Mouse (Mus musculus) urinary bladder, adult 18-20 months (tissue): Measurements from ENCODE around the gene Gpat3.

Experiments used
- DNase-seq, 2 experiments: peaks; one replicate each; pipeline ENCODE4 v3.0.0; 2022; ENCODE audit warnings: low spot score in 2 of 2, mixed read lengths in 2 of 2

Gene Gpat3

DNA sequence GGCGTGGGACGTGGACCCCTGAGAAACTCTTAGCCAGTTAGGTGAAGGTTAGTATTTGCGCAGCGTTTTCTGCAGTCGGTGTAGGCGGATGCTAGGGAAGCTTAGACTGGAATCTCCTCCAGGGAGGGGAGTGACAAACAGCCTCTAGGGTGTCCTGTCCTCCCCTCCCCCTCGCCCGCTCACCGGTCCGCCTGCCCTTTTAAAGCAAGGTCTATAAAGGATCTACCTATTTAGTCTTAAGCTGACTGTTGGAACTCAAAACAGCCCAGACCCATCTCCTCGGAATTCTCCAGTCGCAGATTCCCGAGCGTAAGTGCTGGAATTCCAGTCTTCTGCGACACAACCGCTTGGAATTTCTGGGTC lies at the start of gene Gpat3:
TSS of gene Gpat3 (plus strand) at position 229 of the 363 bp plus-strand sequence.
- peak; percentile 10 to 46 for DNase-seq

DNA sequence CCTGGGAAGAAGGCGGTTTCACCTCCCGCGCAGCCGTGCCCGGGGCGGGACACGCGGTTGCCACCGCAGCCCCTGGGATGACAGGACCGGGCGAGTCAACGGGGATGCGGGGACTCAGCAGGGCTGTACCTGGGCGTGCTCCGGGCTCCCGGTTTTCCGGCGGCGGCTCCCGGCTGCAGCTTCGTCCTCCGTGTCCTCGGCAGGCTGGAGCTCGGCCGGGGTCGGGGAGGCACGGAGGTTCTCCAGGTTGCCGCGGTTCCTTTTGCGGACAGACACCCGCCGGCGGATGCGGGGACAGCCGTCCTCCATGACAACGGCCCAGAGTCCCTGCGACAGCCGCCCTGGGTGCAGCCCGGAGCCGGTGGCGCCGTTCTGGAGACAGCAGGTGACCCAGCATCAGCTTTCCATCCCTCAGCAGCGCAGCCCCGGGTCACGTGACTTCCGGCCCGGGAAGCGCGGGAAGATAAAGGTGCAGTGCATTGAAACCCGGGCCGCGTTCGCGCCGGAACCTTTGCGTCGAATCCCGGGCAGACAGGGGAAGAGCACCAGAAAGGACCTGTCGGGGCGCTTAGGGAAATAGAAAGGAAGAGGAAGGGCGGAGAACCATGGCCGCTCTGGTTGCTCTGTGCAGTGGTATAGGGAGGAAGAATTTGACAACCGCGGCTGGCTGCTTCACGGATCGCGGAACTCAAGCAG lies 47.2 kb upstream of the Gpat3 start, which contains the start of the genes Helq and Mrps18c:
TSS of gene Helq (minus strand) at position 434 of the 696 bp plus-strand sequence.
TSS of gene Mrps18c (plus strand) at position 463 of the 696 bp plus-strand sequence.
- peak; percentile 82 to 87 for DNase-seq

DNA sequence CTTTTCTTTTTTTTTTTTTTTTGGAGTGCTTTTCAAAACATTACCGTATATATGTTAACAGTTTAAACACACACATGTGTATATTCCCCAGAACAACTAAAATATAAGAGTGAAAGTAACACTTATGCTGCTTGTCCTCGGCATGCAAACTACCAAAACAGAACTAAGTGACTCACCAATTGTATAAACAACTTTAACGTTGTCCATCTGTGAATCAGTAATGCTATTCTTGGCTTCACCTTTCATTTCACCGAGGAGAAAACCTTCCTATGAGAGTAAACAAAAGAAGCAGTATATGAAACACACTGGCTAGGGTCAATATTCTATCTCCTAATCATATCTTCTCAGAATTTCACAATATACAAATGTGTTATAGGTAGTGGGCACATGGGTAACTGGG lies 27.2 kb upstream of the Gpat3 start:
- DNase-seq, result no peak

DNA sequence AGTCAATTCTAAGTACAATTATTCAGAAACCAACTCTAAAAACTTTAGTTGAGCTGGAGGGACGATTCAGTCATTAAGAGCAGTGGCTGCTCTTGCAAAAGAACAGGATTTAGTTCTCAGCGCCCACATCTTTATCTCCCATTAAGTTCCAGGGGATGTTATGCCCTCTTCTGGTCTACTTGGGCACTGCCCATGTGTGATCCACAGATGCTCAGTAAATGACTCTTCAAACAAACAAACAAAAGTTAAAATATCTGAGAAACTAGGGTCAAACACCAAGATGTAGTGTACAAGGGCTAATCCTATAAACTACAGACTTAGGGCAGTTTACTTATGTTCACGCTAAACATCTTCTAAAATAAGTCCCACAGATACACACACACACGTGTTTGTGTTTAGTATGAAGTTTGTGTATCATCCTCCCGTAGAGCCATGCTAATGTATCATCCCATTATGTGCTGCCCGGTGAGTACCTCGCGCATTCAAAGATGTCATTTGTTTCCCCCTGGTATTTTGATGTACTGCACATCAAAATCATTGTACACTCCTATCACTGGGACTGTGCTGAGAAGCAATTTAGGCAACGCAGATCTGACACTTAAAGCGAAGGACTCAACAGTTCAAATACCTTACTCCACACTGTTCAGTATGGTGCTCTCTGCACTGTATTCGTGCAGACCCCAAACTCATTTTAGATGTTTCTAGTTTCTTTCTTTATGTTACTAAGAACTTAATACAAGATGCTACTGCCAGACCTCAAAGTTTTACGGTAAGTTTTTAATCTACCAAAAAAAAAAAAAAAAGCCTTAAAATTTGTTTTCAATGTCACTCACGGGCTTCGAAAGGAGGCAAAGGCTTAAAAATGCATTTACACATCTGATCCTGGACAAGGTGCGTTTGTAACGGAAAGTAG lies 25.7 kb upstream of the Gpat3 start:
- DNase-seq, result no peak

DNA sequence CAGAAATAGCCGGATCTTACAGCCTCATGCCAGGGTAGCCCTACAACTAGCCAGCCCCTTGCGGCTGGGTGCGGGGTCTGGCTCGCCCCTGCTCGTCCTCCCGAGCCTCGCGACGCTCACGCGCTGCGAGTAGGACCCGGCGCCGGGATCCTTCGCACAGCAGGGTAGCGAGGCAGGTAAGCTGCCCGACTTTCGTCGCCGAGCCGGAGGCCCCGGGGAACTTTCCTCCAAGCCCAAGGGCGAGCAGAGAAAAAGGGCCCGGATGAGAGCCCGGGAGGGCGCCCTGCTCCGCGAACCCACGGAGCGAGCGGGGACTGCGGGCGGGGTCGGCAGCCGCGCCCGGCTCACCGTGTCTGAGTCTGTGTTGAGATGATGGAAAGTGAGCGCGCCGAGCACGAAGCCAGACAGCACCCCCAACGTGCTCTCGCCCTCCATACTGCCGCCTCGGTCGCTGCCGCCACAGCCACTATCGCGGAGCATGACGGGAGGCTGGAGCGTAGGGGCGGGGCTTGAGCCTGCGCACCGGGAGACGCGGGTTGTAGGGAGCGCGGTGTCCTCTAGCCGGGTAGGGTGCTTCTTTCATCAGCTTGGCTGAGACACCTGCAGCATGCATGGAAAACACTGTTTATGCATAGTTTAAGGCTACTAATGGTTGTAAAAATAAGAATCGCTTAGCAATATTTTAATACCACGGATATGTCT lies 24.9 kb upstream of the Gpat3 start, which contains the start of gene Abraxas1:
TSS of gene Abraxas1 (minus strand) at position 483 of the 702 bp plus-strand sequence.
- DNase-seq, result peak; percentile 79 to 85

DNA sequence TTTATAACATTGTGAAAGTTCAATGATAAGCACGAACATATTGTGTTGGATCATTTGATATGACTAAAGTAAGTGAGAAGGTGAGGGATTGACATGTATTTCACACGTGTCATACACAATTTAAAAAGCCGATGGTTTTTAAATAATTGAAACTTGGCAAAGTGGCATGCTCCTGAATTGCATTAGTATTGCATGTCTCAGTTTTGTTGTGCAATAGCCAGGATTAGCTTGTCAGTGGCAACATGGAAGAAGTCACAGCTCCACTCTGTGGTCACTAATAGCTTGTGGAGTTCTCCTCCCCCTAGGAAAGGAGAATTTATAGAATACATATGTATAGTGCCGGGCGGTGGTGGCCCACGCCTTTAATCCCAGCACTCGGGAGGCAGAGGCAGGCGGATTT lies 24.1 kb upstream of the Gpat3 start:
- no peak for DNase-seq

DNA sequence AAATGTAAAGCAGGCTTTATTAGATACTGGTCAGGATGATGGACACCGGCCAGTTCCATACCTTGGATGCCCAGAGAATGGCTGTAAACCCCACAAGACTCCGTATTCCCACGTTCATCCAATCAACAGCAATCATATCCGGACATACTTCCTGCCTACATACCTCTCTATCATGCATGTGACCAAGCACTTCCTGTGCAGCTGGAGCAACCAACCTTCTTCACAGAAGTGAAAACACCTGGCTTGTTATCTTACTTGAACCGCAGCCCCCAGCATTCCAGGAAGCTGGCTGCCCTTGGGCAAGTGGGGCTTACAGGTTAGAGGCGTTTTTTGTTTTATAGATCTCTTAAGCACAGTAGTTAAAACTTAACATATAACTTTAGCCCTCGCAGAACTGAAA lies 22.7 kb upstream of the Gpat3 start:
- no peak for DNase-seq

DNA sequence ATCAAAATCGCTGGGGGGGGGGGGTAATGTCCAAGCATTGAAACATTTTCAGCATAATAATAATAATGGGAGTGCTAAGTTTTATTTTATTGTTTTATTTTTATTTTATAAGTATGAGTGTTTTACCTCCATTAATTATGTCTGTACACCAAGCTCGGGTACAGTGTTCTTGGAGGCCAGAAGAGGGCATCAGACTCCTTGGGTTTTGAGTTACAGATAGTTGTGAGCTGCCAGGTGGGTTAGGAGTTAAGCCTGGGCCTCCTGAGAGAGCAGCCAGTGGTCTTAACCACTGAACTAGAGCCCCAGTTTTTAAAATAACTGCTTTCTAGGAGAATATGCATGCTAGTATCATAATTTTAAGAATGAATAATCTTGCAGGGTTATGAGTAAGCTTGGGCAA lies 19.5 kb upstream of the Gpat3 start:
- DNase-seq, result no peak

DNA sequence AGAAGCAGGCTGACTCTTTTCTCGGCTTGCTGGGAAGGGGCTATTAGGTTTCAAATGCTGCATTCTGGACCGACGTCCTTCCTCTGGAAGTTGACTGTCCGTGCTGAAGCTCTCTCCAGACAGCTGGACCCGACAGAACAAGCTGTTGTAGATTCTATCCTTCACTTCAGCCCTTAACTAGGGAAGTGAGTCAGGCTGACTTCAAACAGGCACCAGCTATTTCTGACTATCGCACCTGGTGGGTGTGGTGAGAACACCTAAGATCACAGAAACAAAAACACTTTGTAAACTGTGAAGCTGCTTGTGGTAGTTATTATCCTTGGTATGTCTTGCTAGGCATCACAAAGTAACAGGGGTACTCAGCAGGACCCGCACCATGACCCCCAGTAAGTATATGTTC lies 19.0 kb upstream of the Gpat3 start:
- no peak for DNase-seq

DNA sequence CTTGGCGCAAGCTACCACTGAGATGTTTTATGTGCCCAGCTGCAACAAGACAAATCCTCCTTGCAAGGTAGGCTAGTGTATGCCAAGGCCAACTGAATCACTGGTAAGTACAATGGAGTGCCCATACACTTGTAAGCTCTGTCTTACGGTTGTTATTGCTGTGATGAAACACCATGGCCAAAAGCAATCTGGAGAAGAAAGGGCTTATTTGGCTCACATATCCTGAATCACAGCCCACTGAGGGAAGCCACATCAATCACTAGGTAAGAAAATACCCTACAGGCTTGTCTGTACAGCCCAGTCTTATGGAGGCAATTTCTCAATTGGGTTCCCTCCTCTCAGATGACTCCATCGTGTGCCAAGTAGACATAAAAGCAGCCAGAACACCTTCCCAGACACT lies 16.8 kb upstream of the Gpat3 start:
- no peak for DNase-seq

DNA sequence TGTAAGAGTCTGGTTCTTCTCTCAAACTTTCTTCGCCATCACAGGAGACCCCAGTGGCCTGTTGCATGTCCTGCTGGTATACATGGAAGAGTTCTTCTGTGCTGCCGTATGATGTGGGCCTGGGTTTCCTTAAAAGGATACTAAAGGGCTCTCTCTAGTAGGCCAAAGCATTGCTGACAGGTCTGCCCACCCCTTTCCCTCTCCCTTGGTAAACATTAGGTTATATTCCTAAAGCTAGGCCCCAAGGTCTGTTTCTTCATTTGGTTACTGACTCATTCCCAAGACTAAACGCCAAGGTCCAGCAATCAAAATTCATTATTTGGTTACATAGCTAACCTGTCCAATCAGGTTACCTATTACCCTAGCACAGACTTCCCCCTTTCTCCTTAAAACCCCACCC lies 12.8 kb upstream of the Gpat3 start:
- no peak for DNase-seq

DNA sequence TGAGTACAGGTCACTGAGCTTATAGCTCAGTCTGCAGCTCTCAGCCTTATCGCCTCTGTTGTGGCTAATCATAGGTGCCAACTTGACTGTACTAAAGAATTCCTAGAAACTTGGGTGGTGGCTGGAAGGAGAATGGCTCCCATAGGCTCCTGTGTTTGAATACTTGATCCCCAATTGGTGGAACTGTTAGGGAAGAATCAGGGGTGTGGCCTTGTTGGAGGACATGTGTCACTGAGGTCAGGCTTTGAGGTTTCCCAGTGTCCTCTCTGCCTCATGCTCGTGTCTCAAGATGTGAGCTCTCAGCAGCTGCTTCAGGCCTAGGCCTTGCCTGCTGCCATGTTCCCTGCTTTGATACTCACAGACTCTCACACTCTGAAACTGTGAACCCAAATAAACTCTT lies 11.7 kb upstream of the Gpat3 start:
- DNase-seq, result no peak

DNA sequence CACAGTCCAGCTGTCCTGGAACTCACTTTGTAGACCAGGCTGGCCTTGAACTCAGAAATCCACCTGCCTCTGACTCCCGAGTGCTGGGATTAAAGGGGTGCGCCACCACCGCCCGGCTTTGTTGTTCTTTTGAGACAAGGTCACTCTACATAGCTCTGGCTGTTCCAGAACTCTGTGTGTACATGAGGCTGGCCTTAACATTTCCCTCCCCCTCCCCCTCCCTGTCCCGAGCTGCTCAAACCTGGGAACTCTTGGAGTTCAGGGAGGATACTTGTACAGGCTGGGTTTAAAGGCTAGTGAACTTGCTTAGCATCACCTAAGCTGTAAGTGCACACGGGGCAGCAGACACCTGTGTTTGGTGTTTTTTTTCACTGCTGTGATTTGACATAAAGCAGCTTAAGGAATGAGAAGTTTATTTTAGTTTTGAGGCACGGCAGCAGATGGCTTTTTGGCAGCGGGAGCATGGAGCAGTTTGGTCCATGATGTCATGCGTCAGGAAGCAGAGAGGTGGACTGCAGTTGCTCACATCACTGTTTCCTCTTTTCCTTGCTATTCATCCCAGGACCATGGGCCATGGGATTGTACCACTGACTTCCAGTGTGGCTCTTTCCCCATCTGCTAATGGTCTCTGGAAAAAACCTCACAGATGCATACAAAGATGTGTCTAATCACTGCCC lies 9.5 kb upstream of the Gpat3 start:
- DNase-seq, result no peak

DNA sequence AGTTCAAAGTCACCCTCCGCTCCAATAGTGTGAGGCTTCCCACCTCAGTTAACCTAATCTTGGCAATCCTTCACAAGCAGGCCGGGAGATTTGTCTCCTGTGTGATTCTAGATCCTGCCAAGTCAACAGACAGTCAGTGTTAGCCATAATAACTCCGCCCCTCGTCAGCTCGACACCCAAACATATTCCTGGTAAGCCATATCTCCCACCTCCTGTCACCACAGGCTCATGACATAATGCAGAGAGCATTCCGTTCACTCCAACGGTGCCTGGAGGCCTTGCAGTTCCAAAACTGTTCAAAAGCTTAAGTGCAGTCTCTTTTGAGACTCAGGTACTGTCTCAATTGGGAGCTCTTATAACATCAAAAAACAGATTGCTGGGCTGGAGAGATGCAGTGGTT lies 7.6 kb upstream of the Gpat3 start:
- no peak for DNase-seq

DNA sequence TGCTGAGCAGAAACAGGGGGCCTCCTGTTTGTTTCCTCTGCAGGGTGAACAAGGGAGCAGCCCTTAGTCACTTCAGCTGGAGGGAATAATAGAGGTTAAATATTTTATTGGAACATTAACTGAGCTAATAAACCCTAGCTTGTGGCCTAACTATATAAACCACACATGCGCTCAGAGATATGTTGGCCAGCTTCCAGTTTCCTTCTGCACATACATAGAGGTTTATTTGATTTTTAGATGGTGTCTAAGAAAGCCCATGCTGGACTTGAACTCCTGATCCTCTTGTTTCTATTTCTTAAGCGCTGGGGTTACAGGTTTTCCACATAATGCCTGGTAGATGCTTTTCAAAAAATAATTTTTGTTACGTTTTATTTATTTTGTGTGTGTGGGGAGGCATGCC lies 1.0 kb upstream of the Gpat3 start:
- DNase-seq, result no peak

DNA sequence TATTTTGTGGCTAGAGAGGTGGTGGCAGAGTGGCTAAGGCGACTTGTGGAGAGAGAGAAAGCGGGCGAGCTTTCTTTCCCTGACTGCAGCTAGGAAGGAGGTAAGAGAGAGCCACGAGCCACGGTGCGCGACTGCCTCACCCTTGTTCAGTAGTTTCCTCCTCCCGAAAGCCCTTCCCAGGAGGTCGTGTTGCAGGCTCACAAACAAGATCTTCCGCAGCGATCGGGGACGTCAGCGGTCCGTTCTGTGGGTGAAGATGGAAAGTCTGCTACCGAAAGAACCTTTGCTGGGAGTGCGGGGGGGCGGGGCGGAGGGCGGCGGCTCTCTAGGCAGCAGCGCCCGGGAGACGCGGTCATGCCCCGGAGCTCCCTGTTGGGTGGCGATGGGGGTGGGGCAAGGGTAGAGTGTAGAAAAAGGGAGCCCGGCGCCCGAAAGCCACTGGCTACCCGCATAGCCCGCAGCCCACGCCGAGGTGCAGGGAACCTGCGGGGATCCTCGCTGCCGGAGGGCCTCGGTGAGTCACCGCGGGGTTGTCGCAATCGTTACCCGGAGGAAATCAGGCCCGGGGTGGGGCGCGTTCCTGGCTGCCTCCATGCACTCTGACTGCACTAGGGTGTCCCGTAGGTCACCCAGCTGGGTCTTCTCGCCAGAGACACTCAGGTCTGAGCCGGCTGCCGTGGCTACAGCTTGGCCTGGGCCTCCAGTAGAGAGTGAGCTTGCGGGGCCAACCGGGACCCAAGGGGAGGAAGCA lies 510 bp downstream of the Gpat3 start:
- DNase-seq, result peak; percentile 86 to 91

DNA sequence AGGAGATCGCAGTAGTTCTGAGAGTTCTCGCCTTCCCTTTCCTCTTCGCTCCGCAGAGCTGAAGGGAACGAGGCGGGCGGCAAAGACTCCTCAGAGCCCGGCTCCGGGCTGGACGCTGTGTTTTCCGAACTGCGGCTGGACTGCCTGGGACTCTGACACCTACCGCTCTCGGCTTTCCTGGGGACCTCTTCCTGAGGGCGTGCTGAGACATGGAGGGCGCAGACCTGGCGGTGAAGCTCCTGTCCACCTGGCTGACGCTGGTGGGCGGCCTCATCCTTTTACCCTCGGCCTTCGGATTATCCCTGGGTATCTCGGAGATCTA lies 1.0 kb downstream of the Gpat3 start:
- DNase-seq, result no peak

DNA sequence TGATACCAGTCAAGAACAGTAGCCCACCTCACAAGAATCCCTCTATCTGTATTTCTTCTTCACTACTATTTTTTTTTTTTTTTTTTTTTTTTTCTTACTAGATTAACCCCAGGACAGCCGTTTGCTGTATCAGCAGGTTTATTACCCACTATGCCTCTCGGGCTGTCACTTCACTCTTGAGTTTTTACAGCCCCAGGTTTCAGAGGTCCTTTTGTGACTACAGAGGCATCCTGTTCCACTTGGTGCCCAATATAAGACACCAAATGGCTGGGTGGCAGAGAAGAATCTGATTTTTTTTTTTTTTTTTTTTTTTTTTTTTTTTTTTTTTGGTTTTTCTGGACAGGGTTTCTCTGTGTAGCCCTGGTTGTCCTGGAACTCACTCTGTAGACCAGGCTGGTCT lies 1.6 kb downstream of the Gpat3 start:
- no peak for DNase-seq

DNA sequence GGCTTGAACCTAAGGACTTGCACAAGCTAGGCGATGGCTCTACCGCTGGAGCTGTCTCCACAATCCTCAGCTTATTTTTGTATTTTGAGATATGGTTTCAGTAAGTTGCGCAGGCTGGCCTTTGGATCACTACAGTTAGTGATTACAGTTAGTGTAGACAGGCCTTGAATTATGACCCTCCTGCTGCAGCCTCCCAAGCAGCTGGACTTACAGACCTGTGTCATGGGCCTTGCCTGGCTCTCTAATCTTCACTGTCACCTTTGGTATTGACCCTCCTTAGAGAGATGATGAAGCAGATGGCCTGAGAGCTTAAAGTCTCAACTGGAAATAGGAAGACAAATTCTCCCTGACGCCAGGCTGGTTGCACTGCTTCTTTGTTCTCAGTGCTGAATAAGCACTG lies 8.4 kb downstream of the Gpat3 start:
- DNase-seq, result no peak

DNA sequence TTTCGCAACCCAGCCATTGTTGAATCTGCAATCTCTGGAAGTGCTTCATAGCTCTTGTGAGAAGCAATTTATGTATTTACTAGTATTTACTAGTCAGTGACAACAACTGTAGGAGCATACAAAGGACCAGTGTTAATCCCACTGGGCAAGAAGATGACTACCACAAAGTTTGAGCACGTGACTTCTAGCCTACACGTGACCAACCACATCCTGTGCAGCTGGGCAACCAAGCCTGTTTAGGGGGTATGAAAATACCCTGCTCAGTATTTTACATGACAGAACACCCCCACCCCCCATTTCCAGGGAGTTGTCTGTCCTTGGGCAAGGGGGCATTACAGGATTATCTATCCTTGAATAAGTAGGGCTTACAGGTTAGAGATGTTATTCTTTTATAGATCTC lies 11.0 kb downstream of the Gpat3 start:
- no peak for DNase-seq

DNA sequence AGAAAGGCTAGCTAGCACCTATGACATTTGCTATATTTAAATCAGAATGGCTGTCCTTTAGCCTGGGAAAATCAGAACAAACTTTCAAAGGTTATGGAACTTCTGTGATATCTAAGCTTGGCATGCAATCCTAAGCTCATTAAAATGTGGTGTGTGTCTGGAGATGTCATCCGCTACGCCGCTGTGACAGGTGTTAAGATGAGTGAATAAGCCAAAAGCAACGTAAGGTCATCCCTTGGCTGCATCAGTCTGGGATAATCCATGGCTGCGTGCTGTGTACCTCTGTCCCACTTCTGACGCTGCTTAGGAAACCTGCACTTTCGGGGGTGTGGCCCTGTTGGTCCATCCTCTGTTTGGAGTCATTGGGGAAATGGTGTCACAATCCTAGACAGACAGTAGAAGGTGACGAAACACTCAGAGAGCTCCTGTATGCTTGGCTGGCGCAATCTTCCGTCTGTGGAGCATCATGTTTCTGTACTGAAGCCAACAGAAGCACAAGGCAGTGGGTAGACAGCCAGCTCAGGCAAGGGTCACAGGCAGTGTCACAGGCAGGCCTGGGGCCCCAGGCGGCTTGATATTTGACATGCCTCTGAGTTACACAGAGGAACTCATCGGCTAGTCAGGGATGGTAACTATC lies 15.0 kb downstream of the Gpat3 start:
- DNase-seq, result peak in 1 of 2 experiments; percentile 6
